Mouse (Mus musculus): ENCODE measurements around the gene Gas7.

Gene Gas7

DNA sequence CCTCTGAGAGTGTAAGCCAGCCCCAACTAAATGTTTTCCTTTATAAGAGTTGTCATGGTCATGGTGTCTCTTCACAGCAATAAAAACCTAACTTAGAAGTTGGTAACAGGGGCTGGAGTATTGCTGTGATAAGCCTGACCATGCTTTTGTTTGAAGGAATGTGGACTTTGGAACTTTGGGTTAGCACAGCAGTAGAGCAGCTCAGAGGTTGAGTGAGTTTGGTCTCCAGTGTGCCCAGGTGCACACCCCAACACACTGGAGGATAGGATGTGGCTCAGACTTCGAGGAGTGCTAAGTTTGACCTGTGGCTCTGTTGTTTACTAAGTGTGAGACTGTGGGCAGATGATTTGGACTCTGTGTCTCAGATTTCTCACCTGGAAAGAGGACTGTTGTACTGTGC, 41.6 kb downstream of the Gas7 start:
- no peak for DNase-seq

DNA sequence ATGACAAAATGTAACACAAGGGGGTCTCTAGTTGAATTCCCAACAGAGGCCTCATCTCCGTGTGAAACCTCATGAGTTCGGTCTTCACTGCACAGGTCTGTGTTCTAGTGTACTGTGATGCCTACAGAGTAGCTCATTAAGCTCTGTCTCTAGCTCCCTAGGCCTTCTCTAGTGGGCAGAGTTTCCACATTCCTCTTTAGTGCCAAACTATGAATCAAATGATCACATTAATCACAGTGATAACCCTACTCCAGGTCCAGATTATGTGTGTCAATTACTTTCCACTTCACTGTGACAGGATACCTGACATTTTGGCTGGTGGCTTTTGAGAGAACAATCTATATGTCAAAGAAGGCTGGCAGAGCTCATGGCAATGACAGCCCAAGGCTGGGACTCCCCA, 44.9 kb downstream of the Gas7 start:
- DNase-seq = no peak

DNA sequence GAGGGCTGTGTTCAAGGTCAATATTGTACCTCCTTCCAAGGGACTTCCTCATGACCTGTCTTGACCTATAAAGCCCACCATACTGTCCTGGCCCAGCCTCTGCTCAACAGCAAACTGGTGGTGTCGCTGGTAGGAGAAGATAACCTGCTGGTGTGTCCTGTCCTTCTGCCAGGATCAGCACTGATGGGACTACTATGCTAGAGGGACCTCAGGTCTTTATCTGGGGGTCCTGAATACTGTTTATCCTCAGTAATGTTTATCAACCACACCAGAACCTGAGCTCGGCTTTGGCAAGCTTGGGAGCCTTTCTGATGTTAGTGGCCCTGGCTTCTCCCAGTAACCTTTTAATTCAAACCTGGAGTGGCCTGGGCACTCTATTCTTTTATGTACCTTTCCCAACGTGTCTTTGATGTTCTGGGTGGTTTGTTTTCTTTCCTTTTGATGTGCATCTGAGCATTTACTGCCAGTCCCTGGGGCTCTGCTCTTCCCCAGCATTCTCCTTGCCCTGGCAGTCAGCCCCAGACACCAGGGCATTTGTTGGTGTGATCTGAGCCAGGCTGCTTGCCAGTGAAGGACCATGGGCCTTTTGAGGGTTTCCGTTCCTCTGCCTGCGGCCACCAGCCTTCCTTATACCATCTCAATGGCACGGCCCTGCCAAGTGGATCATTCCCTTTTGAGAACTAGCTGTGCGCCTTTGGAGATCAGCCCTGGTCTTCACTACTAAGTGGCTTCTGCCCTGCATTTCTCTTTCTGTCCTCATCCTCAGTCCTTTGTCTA, 46.4 kb downstream of the Gas7 start:
- DNase-seq = no peak

DNA sequence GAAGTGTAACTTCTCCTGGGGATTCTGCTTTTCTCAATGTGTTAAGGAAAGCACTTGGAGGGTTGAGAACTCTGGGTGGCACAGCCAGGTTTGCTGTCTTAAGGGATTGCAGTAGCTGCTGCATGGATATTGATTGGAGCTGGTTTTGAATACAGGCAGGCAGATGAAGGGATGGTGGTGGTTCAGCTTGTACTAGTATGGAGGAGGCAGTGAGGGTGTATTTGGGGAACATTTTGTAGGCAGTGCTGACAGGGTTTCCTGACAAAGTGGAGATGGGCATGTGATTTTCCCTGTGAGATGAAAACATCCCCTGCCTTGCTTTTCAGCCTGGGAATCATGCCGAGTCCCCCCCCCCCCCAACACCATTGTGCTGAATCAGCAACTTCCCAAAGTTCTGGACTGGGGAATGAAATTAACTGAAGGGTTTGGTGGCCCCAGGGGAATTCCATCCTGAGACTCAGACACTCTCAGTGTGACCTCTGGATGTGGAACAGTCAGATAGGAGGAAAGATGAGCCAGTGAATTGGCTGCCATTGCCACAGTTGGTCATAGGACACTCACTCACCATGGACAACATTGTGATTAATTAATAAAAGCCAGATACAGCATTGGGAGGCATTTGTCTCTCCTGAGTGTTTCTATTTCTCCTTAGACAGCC, 54.1 kb downstream of the Gas7 start:
- DNase-seq = no peak

DNA sequence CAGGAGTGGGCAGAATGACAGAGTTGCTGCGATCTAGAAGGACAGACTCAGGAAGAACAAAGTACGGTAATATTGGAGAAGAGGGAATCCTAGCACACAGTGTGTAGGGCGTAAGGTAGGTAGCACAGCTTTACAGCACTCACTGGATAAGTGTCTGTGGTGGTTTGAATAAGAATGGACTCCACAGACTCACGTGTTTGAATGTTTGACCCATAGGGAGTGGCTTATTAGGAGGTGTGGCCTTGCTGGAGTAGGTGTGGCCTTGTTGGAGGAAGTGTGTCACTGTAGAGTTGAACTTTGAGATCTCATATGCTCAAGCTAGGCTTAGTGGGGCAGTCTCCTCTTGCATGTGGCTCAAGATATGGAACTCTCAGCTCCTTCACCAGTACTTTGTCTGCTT, 55.6 kb downstream of the Gas7 start:
- DNase-seq = no peak

DNA sequence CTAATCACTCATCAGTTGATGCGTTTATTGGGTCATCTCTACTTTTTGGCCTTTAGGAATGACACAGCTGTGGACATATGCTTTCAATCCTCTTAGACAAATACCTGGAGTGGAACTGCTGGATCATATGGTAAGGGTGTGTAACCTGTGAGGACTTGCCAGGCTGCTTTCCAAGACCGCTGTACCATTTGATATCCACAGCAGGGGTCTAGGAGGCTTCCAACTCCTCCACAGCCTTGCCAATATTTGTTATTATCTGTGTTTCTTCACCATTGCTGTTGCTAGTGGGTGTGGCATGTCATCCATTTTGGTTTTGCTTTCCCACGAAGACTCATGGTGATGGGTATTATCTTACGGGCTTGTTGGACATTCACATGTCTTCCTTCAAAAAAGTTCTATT, 57.8 kb downstream of the Gas7 start:
- no peak for DNase-seq

DNA sequence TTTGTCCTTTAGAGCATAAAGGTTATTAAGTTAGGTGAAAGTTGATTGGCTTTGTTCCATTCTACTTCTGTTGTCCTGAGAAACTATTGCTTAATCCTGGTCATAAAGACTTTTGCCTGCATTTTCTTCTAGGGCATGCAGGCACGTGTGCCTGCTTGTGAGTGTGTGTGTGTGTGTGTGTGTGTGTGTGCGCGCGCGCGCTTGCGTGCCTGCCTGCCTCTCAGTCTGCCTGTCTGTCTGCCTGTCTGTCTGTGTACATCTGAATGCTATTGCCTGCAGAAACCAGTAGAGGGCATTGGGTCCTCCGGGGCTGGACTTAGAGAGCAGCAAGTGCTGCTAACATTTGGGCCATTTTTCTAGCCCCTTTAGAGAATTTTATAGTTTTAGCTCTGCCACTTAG, 59.2 kb downstream of the Gas7 start:
- no peak for DNase-seq

DNA sequence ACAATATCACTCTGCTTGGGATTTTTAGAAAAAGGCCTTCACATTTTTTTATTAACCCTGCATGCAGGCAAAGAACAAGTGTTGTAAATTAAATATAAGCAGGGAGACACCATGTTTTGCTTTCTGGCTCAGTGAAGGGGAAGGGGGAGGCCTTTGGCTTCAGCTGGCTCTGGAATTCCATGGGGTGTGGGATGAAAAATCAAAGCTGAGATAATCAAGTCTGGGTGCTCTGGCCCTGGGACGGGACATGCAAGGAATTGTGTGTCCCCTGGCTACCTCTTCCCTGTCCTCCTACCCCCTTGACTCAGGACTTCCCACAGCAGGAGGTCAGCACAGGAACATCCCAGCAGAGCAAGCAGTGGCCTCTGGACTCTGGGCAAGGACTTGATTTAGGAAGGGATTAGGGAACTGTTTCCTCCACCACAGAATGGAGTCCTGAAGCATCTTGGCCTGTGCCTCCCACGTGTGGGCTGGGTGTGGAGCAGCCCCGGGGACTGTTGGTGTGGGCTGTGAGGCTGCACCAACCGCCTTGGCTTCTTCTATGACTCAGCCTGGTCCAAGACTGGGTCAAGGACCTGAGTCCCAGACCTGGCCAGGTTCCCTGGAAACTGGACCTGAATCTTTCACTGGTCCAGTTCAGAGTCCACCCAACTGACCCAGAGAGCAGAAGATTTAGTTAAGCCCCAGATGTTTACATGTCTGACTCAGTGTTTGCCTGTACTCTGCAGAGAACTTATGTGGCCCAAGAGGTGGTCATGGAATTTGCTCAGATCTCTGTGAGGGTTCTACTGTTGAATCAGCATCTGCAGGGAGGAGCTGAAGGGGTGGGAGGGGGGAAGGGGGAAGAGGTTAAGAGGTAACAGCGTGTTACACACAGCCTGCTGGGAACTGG, 60.0 kb downstream of the Gas7 start:
- no peak for DNase-seq

DNA sequence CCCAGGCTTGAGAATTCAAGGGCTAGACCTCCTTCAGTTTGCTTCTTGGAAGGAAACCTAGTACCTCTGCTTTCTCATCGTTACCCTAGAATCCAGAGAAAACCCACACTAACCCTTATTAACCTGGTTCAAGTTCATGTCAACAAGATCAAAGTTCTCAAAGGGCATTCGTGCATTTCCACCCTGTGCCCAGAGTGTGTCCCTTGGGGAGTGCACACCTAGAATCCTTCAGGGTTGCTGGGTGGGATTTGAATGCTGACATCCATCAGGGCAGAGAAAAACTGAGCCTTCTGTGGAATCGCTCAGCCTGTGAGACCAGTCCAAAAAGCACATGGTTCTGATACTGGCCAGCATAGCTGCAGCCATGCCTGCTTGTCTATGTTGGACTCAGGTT, 60.7 kb downstream of the Gas7 start:
- no peak for DNase-seq

DNA sequence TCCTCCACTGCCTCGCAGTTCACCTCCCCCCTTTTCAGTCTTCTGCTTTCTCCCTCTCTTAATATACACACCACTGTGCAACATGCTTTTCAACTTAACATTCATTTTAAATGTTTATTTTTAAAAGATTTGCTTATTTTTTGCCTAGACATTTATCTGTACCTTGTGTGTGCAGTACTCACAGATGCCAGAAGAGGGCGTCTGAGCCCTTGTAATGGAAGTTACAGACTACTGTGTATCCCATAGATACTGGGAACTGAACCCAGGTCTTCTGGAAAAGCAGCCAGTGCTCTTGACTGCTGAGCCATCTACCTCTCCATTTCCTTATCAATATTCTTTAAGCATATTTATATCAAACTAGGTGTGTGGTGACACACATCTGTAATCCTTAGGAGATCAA, 62.5 kb downstream of the Gas7 start:
- no peak for DNase-seq

DNA sequence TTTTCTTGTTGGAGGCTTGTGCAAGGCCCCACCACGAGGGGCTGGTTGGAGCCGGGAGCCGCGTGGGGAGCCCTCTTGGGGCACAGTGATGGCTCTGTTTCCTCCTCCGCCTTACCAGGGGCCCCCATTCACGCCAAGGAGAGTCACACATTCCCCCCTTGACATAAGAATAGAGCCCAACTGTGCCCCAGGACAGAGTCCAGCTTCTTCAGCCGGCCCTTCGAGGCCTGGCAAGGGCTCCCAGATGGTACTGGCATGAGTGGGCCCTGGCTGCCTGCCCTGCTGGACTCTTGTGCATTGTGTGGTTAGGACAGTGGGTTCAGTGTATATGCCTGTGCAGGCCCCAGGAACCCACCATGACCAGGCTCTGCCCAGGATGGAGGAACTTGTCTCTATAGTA, 63.7 kb downstream of the Gas7 start:
- no peak for DNase-seq

DNA sequence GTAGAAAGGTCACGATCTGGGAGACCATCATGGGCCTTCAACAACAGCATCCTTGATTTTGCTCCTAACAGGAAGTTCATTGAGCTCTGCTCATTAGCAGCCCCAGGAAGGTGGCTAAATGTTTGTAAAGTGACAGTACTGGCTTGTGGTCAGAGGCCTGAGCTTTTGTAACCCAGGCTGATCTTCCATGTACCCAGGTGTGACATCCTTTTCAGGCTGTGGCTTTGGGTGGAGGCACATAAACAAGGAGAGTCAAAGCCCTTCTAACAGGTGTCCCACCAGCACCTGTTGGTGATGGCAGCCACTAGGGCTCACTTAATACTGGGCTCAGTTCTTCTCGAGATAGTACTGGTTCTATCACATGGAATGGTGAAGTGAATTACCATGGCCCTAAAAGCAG, 67.4 kb downstream of the Gas7 start:
- no peak for DNase-seq

DNA sequence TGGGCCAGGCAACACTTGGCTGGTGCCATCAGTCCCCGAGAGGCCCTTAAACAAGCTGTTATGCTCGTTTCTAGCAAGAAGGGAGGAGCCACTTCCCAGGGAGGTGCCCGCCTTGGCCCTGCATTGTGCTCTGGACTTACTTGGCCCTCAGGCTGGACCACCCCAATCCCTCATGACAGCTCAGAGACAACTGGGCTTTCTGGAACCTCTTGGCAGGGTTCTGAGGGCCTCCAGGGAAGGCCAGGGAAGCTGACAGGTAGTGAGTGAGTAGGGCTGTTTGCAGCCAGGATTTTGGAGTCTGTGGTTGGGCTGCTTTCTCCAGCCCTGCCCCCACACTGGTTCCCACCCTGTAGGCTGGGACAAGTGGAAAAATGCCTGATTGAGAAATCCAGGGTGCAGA, 68.6 kb downstream of the Gas7 start:
- DNase-seq = no peak

DNA sequence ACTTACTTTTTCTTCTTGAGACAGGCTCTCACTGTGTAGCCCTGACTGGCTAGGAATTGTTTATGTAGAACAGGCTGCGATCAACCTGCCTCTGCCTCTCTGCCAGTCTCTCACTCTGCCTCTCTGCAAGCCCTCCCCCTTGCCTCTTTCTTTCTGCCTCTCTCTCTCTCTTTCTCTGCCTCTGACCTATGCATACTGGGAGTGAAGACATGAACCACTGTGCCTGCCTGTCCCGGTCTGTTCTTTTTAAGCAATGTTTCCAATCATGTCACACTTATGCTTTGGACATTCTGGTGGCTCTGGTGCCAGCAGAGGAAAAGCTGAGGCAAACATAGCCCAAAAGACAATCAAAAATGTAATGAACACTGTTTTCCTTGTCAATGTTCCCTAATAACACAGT, 69.5 kb downstream of the Gas7 start:
- no peak for DNase-seq

DNA sequence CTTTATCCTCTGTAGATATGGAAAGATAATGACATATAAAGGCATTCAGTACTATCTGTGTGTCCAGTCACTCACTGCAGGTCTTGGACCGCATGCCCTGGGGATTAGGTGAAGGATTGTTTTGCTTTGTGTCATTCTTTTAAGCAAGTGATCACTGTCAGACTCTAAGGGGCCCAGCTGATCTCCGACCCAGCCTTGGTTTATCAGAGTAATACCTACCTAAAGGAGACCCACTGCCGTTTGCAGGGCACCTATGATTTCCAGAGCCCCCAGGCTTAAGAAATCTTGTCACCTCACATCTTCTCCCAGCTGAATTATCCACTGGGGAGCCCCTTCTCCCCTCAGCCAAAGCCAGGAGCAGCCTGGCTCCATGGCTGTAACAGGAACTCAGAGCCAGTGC, 70.6 kb downstream of the Gas7 start:
- no peak for DNase-seq

DNA sequence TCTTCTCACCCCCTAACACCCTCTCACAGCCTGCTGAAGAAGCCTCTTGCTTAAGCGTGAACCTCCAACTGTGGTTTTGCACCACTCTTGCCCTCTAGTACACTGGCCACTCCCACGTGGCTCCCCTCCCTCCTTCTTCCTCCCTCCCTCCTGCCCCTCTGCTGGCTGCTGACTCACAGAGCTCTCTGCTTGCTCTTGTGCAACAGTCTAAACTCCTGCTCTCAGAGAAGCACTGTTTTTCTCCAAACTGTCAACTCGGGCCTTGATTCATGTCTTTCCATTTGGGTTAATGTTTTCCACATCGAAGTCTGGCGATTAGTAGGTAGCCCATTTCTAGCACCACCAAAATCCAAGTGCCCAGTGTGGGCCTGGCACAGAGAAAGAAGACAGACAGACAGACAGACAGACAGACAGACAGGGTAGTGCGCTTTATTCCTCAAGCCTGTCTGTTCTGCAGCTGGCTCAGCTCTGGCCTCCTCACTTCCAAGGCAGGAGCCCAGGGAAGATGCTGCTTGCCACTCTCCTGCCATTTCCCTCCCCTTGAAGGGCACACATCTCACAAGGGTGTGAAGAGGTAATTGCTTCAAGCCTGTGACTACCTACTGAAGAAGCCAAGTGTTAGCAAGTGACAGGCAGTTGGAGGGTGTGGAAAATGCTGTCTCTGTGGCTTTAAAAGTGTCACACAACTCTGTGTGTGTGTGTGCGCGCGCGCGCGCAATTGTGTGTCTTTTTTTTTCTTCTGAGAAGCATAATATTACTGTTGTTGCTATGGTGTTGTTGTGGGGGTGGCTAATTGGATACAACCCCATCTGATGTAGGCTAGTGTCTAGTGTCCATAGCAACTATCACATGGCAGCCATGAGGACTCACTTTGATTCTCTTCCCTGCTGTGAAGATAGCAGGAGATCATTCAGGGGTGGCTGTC, 71.6 kb downstream of the Gas7 start:
- no peak for DNase-seq

DNA sequence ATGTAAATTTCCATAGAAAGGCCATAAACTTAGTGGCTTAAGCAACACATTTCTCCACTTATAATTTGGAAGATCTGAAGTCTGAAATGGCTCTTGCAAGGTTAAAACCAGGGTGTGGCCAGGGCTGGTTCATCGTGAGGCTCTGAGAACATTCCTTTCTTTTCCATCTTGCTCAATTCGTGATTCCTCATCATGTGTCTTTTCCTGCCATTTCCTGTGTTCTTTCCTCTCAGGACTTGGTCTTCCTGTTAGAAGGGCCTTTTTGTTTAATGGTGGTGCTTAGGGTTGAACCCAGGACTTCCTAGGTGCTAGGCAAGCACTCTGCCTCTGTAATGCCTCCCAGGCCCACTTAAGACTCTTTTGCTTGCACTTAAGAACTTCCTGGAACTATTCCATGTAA, 76.0 kb downstream of the Gas7 start:
- DNase-seq = no peak

DNA sequence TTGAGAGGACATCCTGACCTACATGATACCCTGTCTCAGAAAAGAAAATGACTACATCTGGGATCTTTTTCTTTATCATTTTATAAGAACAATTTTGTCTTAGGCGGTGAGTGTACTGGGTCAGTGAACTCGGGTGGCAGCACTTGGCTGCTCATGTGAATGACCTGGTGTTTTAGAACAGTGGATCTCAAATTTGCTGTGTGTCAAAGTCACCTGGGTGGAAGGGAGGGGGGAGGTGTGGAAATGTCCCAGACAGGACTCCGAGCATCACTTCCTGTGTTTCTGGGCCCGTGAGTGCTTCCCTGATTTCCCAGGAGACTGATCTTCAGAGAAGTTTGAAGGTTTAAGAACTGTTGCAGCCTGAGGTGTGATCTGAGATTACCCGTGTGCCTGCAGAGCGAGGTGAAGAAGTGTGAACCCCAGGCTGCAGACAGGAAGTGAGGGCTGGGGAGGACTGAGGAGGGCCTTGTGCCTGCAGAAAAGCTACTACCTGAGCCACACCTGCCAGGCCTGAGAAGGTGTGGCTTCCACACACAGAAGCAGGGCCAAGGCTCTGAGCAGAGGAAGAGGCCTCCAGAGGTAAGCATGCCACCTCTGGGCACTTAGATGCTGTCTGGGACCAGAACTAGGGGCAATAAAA, 76.8 kb downstream of the Gas7 start:
- no peak for DNase-seq

DNA sequence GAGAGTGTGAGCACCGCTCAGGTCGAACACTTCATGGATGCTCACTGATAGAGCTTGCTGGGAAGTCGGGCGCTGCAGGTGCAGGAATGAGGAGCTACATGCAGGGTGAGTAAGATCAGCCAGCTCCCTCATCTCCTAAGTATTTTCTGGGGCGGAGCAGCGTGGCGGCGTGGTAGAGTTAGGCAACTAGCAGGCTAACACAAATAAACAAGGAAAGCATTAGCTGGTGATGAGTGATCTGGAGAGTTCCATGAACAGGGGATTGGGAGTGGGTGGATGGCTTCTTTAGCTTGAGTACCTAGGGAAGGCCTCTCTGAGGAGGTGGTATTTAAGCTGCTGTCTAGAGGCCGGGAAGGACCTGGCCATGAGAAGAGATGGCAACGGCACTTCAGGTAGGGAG, 77.5 kb downstream of the Gas7 start:
- no peak for DNase-seq

DNA sequence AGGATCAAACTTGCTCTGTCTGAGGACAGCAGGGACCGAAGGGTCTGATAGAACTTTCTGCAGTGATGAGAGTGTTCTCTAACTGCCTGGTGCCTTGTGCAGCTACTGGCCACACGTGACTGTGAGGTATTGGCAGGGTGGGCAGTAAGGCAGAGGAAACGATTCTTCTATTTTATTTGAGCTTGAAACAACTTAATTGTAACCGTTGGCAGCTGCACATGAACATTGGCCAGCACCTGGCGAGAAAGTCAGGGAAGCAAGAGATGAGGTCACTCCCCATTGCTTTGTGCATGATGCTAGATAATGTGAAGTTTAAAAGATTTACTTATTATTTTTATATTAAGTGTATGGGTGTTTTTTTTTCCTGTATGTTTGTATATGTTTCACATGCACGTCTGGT, 77.9 kb downstream of the Gas7 start:
- no peak for DNase-seq

DNA sequence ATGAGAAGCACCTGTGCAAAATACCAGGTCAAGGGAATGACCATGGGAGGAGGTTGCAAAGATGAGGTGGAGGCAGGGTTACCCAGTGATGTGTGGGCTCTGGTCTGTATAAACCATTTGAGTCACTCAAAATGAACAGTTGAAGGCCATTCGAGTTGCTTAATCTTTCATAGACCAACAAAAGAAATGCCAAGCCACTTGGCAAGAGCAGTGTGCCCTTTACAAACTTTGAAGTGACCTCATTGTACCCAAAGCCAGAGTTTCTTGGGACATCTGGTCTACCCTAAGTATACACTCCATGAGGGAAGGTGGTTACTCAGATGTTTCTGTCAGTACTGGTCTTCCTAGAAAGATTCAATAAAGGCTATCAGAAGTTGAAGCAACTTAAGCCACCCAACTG, 80.5 kb downstream of the Gas7 start:
- DNase-seq = no peak

DNA sequence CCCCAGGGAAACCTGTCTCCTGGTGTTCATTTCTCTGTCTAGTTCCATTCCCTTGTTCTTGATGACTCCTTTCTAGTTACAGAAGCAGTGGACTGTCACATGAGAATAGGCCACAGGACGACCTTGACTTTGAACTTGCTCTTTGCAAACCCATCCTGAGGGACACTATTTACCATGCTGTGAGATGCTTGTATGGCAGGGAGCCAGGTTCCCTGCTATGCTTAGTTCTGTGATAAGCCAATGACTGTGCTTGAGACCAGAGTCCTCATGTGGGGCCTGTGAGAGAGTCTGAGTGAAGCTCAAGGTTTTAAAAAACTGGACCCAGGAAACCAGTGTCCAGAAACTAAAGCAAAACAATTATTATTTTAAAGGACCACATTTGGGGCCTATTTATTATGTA, 81.2 kb downstream of the Gas7 start:
- no peak for DNase-seq
